Mouse (Mus musculus): ENCODE measurements around the gene Rad21l. TPM values are rescaled to one million over a fixed set of nuclear protein-coding genes. Genes with fewer than 3 reads are reported as not detected.

The Rad21l gene
- total RNA-seq, 2 experiments from 2014 or later = 1.3 to 2.2 TPM

- DNase-seq (ENCODE audit: low spot score in 2 of 2) = peak in 1 of 2 experiments; percentile 38
Measured at GRCm38 (mm10) chr2:151629310-151629709, 39.0 kb downstream of the Rad21l start.

GRCm38 (mm10) chr2:151628011-151628410, 40.3 kb downstream of the Rad21l start:
- peak in 1 of 2 experiments; percentile 26 for DNase-seq (ENCODE audit: low spot score in 2 of 2)

GRCm38 (mm10) chr2:151626296-151626695, 42.0 kb downstream of the Rad21l start:
- DNase-seq (ENCODE audit: low spot score in 2 of 2) = no peak

- DNase-seq (ENCODE audit: low spot score in 2 of 2) = peak in 1 of 2 experiments; percentile 1
Measured at GRCm38 (mm10) chr2:151623776-151624175, 44.6 kb downstream of the Rad21l start.

GRCm38 (mm10) chr2:151616551-151617329, 51.6 kb downstream of the Rad21l start:
- peak in 1 of 2 experiments; percentile 81 for DNase-seq (ENCODE audit: low spot score in 2 of 2)

GRCm38 (mm10) chr2:151615779-151616178, 52.6 kb downstream of the Rad21l start:
- DNase-seq (ENCODE audit: low spot score in 2 of 2) = peak; percentile 63 to 88

- no peak for DNase-seq (ENCODE audit: low spot score in 2 of 2)
Measured at GRCm38 (mm10) chr2:151609974-151610373, 58.4 kb downstream of the Rad21l start.

- DNase-seq (ENCODE audit: low spot score in 2 of 2) = no peak
Measured at GRCm38 (mm10) chr2:151608435-151608834, 59.9 kb downstream of the Rad21l start.

- DNase-seq (ENCODE audit: low spot score in 2 of 2) = peak; percentile 77 to 85
Measured at GRCm38 (mm10) chr2:151605437-151605987, 62.8 kb downstream of the Rad21l start.

GRCm38 (mm10) chr2:151603630-151604029, 64.7 kb downstream of the Rad21l start:
- peak in 1 of 2 experiments; percentile 62 for DNase-seq (ENCODE audit: low spot score in 2 of 2)

GRCm38 (mm10) chr2:151602106-151602505, 66.2 kb downstream of the Rad21l start:
- DNase-seq (ENCODE audit: low spot score in 2 of 2) = no peak

GRCm38 (mm10) chr2:151598068-151598467, 70.3 kb downstream of the Rad21l start:
- peak; percentile 60 to 83 for DNase-seq (ENCODE audit: low spot score in 2 of 2)

Other genes with a start within 250 kb of the Rad21l start
- gene 4921509C19Rik, start 192.4 kb downstream of the Rad21l start, total RNA-seq (2021) = not detected
- 100 to 1,000 TPM; 146 to 148 TPM for gene Nsfl1c, start 174.4 kb downstream of the Rad21l start, total RNA-seq (2021)
- gene Fkbp1a, start 126.0 kb downstream of the Rad21l start, total RNA-seq (2021) = 100 to 1,000 TPM; 972 to 973 TPM
- 1 to 10 TPM; 1.7 to 2.5 TPM for gene Sdcbp2, start 95.9 kb downstream of the Rad21l start, total RNA-seq (2021)
- gene Snph, start 35.9 kb downstream of the Rad21l start, total RNA-seq (2021) = 100 to 1,000 TPM; 403 to 407 TPM
- 1 to 10 TPM; 4.5 to 4.6 TPM for gene Tmem74b, start 33.5 kb upstream of the Rad21l start, total RNA-seq (2021)
- gene Psmf1, start 75.7 kb upstream of the Rad21l start, total RNA-seq (2021) = 10 to 100 TPM; 33.2 to 35.1 TPM
- gene Rspo4, start 174.4 kb upstream of the Rad21l start, total RNA-seq (2021) = not detected
- not detected for gene Angpt4, start 242.7 kb upstream of the Rad21l start, total RNA-seq (2021)

All from layer of hippocampus, adult 18-20 months (tissue).